Mouse (Mus musculus) midbrain, embryonic 11.5 days (tissue): Measurements from ENCODE around the gene Btg4. TPM values are rescaled to one million over a fixed set of nuclear protein-coding genes. Genes with fewer than 3 reads are reported as not detected.

ENCODE experiments used
- ATAC-seq: fragments of 200-750 bp; cut with Nextera tagmentation; 2 replicates; pipeline ENCODE4 v1.8.0; 2017; ENCODE audit warnings: moderate TSS enrichment, moderate library complexity; ENCODE audit not compliant: low FRiP score
- DNase-seq: peaks from one replicate; pipeline ENCODE4 v3.0.0; 2015; ENCODE audit warnings: low spot score; ENCODE audit errors: missing footprints
- H3K27ac ChIP-seq: fragments of 300-500 bp; sonication (generic); 2 replicates; pipeline ENCODE4 v1.5.1; 2014; ENCODE audit warnings: low read depth, low read length
- H3K27me3 ChIP-seq: fragments of 300-500 bp; sonication (generic); 2 replicates; pipeline ENCODE4 v1.6.1; 2014; ENCODE audit warnings: mild to moderate bottlenecking, low read length, moderate library complexity, mixed read lengths; ENCODE audit not compliant: control insufficient read depth, insufficient read depth
- H3K36me3 ChIP-seq: fragments of 300-500 bp; sonication (generic); 2 replicates; pipeline ENCODE4 v1.6.1; 2014; ENCODE audit warnings: mild to moderate bottlenecking, low read length, moderate library complexity, mixed read lengths; ENCODE audit not compliant: control insufficient read depth, insufficient read depth
- H3K4me1 ChIP-seq: fragments of 300-500 bp; sonication (generic); 2 replicates; pipeline ENCODE4 v1.6.1; 2014; ENCODE audit warnings: low read length; ENCODE audit not compliant: control insufficient read depth, insufficient read depth
- H3K4me2 ChIP-seq: fragments of 300-500 bp; sonication (generic); 2 replicates; pipeline ENCODE4 v1.6.1; 2014; ENCODE audit warnings: mild to moderate bottlenecking, moderate library complexity
- H3K4me3 ChIP-seq: fragments of 300-500 bp; sonication (generic); 2 replicates; pipeline ENCODE4 v1.5.1; 2014; ENCODE audit warnings: low read depth, low read length
- H3K9ac ChIP-seq: fragments of 300-500 bp; sonication (generic); 2 replicates; pipeline ENCODE4 v1.6.1; 2014; ENCODE audit warnings: low read length
- H3K9me3 ChIP-seq: fragments of 300-500 bp; sonication (generic); 2 replicates; pipeline ENCODE4 v1.6.1; 2016; ENCODE audit warnings: low read length; ENCODE audit not compliant: control insufficient read depth
- WGBS: fragments of 180-500 bp; shearing (Covaris S2); extraction: QIAGEN DNeasy Blood & Tissue Kit; methylation state at CpG from one replicate; pipeline ENCODE4 v1.1.7; 2014; 5-methylcytosine and 5-hydroxymethylcytosine counted together
- polyA plus RNA-seq: library from polyadenylated mRNA; unstranded; fragments of >200 nt; fragmentation: Nextera tagmentation; extraction: Ambion mirVana; gene quantifications from 2 replicates; pipeline ENCODE4 v1.2.1, GENCODE M21; 2014

Btg4 gene
- polyA plus RNA-seq, 1 experiment from 2014 or later: not detected

- Histone ChIP-seq H3K27ac (no peak overlapping the region), H3K36me3 (no peaks in the 10 kb centered on the region), H3K27me3 (no peaks in the 10 kb centered on the region), H3K4me1 (no peaks in the 10 kb centered on the region), H3K9me3 (no peaks in the 10 kb centered on the region), H3K4me3 (no peak overlapping the region), H3K4me2 (no peak overlapping the region), H3K9ac (no peak overlapping the region)
- DNase-seq (no peak), ATAC-seq (no peak)
- WGBS: 70% methylated on average over 8 of the region's 8 CpGs
Measured at GRCm38 (mm10) chr9:51032291-51032690, 28.4 kb upstream of the Btg4 start.

GRCm38 (mm10) chr9:51032785-51033529 is 27.7 kb upstream of the Btg4 start:
- Histone ChIP-seq H3K9ac (no peak overlapping the region), H3K4me1 (no peaks in the 10 kb centered on the region), H3K4me3 (no peak overlapping the region), H3K4me2 (no peak overlapping the region), H3K27ac (no peak overlapping the region), H3K36me3 (no peaks in the 10 kb centered on the region), H3K27me3 (no peaks in the 10 kb centered on the region), H3K9me3 (no peaks in the 10 kb centered on the region)
- WGBS: 77% methylated on average over 3 of the region's 3 CpGs
- peak; percentile 53 for DNase-seq
- ATAC-seq: no peak

- no peak overlapping the region for H3K4me3 ChIP-seq
- no peak for DNase-seq
- H3K27ac ChIP-seq: no peak overlapping the region
- 91% methylated on average over 7 of the region's 7 CpGs for WGBS
- ATAC-seq: no peak
- H3K9ac ChIP-seq: no peak overlapping the region
- no peak overlapping the region for H3K4me2 ChIP-seq
- H3K9me3 ChIP-seq: no peaks in the 10 kb centered on the region
- H3K27me3 ChIP-seq: no peaks in the 10 kb centered on the region
- H3K4me1 ChIP-seq: no peaks in the 10 kb centered on the region
- no peaks in the 10 kb centered on the region for H3K36me3 ChIP-seq
Measured at GRCm38 (mm10) chr9:51041491-51041980, 19.2 kb upstream of the Btg4 start.

DNA sequence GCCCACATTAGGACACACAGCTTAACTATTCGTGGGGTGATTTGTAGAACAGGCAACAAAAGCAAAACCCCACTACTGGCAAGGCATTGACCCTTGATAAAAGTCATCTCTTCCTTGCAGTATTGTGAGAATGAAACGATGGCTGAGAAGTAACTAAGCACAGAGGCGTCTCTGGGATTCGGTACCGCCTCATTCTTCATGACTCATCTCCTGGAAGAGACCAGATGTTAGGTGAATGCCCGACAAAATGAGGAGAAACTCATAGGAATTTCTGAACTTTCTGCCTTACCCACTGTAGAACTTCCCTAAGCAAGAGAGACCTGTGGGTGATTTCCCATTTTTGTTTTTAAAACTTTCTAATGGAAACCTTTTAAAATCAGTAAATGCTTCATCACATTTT is 18.6 kb upstream of the Btg4 start:
- DNase-seq: no peak
- Histone ChIP-seq H3K4me2 (no peak overlapping the region), H3K27ac (no peak overlapping the region), H3K4me3 (no peak overlapping the region), H3K4me1 (no peaks in the 10 kb centered on the region), H3K36me3 (no peaks in the 10 kb centered on the region), H3K9me3 (no peaks in the 10 kb centered on the region), H3K9ac (no peak overlapping the region), H3K27me3 (no peaks in the 10 kb centered on the region)
- WGBS: 84% methylated on average over 6 of the region's 6 CpGs
- ATAC-seq: no peak

DNA sequence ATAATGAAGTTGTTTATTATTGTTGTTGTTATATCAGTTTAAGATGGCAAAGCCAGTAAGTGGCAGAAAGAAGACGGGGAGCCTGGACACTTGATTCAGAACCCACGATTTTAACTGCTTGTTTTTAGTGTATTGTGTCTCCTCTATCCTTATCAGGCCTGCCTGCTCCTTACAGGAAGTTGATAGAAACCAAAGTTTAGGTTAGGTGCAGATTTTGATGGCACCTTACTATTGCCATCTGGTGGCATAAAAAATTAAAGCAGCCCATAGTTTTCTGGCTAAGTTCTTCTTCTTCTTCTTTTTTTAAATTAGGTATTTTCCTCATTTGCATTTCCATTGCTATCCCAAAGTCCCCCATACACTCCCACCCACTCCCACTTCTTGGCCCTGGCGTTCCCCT is 8.5 kb upstream of the Btg4 start:
- Histone ChIP-seq H3K9ac (no peak overlapping the region), H3K4me1 (no peaks in the 10 kb centered on the region), H3K4me2 (no peak overlapping the region), H3K27ac (no peak overlapping the region), H3K9me3 (no peaks in the 10 kb centered on the region), H3K36me3 (no peaks in the 10 kb centered on the region), H3K4me3 (no peak overlapping the region), H3K27me3 (no peaks in the 10 kb centered on the region)
- ATAC-seq: no peak
- DNase-seq: no peak
- 72% methylated on average over 3 of the region's 3 CpGs for WGBS

DNA sequence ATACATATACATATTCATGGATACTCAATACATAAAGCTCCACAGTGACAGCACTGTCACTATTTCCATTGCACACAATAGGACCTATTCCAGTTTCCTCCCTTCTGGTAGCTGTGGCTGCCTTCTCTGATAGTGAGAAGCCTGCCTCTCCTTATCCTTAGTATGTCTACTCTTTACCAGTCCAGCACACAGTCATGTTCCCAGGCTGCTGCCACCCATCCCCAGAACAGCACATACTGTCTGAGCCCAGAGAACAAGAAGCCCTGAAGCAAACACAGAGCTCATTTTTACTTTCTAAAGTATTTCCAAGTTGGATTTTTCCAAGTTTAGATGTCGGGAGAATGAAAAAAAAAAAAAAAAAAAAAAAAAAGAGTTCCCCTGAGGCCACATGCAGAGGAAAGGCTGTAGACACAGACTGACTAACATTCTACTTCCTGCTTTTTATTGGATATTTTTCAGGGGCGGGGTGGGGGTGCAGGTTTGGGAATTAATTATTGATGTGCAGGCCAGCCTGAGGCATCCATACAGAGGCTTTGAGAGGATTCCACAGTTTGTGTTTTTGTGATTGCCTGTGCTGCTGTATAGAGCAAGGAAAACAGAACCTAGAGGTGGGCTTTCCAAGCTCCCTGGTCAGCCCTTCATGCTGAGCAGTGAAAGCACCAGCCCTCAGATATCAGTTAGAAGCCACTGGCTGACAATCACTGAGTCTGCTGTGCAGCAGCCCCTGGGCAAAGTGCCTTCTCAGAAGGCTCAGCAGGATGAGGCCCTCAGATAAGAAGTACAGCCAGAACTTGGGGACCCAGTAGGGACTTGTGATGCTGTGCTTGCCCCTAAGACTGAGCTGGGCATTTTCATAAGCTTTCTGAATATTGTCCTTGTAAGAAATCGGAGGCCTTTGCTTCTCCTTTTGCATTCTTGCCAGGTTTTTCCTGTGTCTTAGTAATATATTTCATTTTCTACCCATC is 4.1 kb upstream of the Btg4 start:
- Histone ChIP-seq H3K36me3 (no peaks in the 10 kb centered on the region), H3K4me2 (no peak overlapping the region), H3K4me1 (no peaks in the 10 kb centered on the region), H3K4me3 (no peak overlapping the region), H3K27ac (no peak overlapping the region), H3K9me3 (no peaks in the 10 kb centered on the region), H3K27me3 (no peaks in the 10 kb centered on the region), H3K9ac (no peak overlapping the region)
- DNase-seq (no peak), ATAC-seq (no peak)
- 76% methylated on average over 3 of the region's 3 CpGs for WGBS

DNA sequence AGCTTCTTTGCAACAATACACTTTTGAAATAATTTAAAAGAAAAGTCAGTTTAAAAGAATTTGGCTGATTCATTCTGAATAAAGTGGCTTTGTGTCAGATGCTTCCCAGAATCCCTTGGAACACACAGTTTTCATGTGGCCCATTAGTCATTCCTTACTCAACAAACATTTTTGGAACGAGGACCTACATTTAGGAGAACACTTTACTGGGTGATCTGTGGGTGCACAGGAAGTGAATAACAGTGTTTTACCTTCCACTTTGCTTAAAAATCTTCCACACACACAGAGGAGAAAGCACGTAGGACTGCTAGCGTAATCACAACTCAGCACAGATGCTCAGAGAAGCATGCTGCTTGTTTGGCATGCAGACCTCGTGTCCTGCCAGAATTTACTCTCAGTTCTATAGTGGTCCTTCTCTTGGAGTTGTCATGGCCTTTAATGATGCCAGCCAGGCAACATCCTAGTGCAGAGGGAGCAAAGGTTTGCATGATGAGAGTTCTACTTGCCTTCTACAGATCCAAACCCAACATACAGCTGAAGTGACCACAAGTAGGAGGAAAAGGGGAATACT is 1.7 kb upstream of the Btg4 start:
- Histone ChIP-seq H3K36me3 (no peaks in the 10 kb centered on the region), H3K27ac (no peak overlapping the region), H3K9ac (no peak overlapping the region), H3K4me1 (no peaks in the 10 kb centered on the region), H3K4me3 (no peak overlapping the region), H3K27me3 (no peaks in the 10 kb centered on the region), H3K9me3 (no peaks in the 10 kb centered on the region), H3K4me2 (no peak overlapping the region)
- 88% methylated on average over 4 of the region's 4 CpGs for WGBS
- DNase-seq (no peak), ATAC-seq (no peak)

DNA sequence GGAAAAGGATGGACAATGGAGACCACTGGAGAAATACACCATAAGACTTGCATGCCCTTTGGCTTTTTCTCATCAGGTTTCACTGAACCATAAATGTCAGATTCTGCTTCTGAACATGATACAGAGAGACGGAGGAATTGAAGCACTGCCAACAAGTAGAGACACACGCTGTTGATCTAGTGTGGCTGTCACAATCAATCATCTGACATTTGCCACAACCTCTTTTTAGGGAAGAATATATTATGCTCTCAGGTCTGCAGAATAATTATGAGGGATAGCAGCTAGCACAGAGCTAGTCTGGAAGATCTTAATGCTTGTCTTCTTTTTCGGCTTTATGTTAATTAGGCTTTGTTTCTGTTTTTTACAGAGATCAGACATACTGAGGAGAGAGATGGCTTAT is 7.5 kb downstream of the Btg4 start:
- H3K4me1 ChIP-seq: no peaks in the 10 kb centered on the region
- DNase-seq (no peak), ATAC-seq (no peak)
- H3K4me3 ChIP-seq: no peak overlapping the region
- H3K27ac ChIP-seq: no peak overlapping the region
- H3K4me2 ChIP-seq: no peak overlapping the region
- no peaks in the 10 kb centered on the region for H3K36me3 ChIP-seq
- no peaks in the 10 kb centered on the region for H3K9me3 ChIP-seq
- 86% methylated on average over 3 of the region's 3 CpGs for WGBS
- no peaks in the 10 kb centered on the region for H3K27me3 ChIP-seq
- no peak overlapping the region for H3K9ac ChIP-seq

GRCm38 (mm10) chr9:51070801-51071200 is 10.1 kb downstream of the Btg4 start:
- no peak overlapping the region for H3K9ac ChIP-seq
- H3K4me3 ChIP-seq: no peak overlapping the region
- no peaks in the 10 kb centered on the region for H3K27me3 ChIP-seq
- H3K9me3 ChIP-seq: no peaks in the 10 kb centered on the region
- no peak overlapping the region for H3K4me2 ChIP-seq
- no peaks in the 10 kb centered on the region for H3K36me3 ChIP-seq
- 83% methylated on average over 4 of the region's 4 CpGs for whole genome bisulfite sequencing
- ATAC-seq (no peak), DNase-seq (no peak)
- peaks cover 3% of the 10 kb centered on the region for H3K4me1 ChIP-seq
- H3K27ac ChIP-seq: no peak overlapping the region
